Mouse (Mus musculus): ENCODE data around the gene Usp28. TPM values are rescaled to one million over a fixed set of nuclear protein-coding genes. Genes with fewer than 3 reads are reported as not detected.

Gene Usp28
- total and polyA plus RNA-seq, 2 experiments: 6.1 to 8.2 TPM

- Histone ChIP-seq H3K4me3 (ENCODE audit: insufficient read depth, low read depth, low read length) (peak overlapping the region; percentile 64), H3K4me1 (ENCODE audit: control insufficient read depth, insufficient read depth, low read length) (no peaks in the 10 kb centered on the region), H3K27me3 (ENCODE audit: control insufficient read depth, insufficient read depth, low read length) (no peaks in the 10 kb centered on the region), H3K79me2 (ENCODE audit: control insufficient read depth, insufficient read depth, low read length) (peaks cover 11% of the 10 kb centered on the region; the same call in 1 of the 2 replicates), H3K27ac (replicated peaks; ENCODE audit: insufficient read depth, low read depth, low read length) (peak overlapping the region; percentile 80), H3K9ac (ENCODE audit: low read depth, low read length) (peak overlapping the region; percentile 67), H3K36me3 (ENCODE audit: control insufficient read depth, insufficient read depth, low read length) (no peaks in the 10 kb centered on the region)
- 6% methylated on average over 8 of the region's 8 CpGs for WGBS
- TF ChIP-seq CTCF (IDR thresholded peaks at IDR 0.05; ENCODE audit: low read depth, low read length) (no peak), POLR2A (IDR thresholded peaks at IDR 0.05; ENCODE audit: extremely low read depth, insufficient read depth, low read length) (no peak)
- DNase-seq (ENCODE audit: extremely low read depth, low read depth, low spot score): peak; percentile 54
Measured at GRCm38 (mm10) chr9:48984320-48984844, 793 bp upstream of the Usp28 start.

GRCm38 (mm10) chr9:48985708-48986088 lies 523 bp downstream of the Usp28 start:
- H3K4me3 ChIP-seq (ENCODE audit: insufficient read depth, low read depth, low read length): peak overlapping the region; percentile 97

GRCm38 (mm10) chr9:48986616-48987141 lies 1.5 kb downstream of the Usp28 start:
- Histone ChIP-seq H3K9ac (ENCODE audit: low read depth, low read length) (no peak overlapping the region), H3K79me2 (ENCODE audit: control insufficient read depth, insufficient read depth, low read length) (peaks cover 15% of the 10 kb centered on the region), H3K4me3 (ENCODE audit: insufficient read depth, low read depth, low read length) (no peak overlapping the region), H3K36me3 (ENCODE audit: control insufficient read depth, insufficient read depth, low read length) (no peaks in the 10 kb centered on the region), H3K27me3 (ENCODE audit: control insufficient read depth, insufficient read depth, low read length) (no peaks in the 10 kb centered on the region), H3K4me1 (ENCODE audit: control insufficient read depth, insufficient read depth, low read length) (no peaks in the 10 kb centered on the region), H3K27ac (replicated peaks; ENCODE audit: insufficient read depth, low read depth, low read length) (no peak overlapping the region)
- DNase-seq (ENCODE audit: extremely low read depth, low read depth, low spot score): peak; percentile 28
- TF ChIP-seq CTCF (IDR thresholded peaks at IDR 0.05; ENCODE audit: low read depth, low read length): no peak
- no peak for TF ChIP-seq POLR2A (IDR thresholded peaks at IDR 0.05; ENCODE audit: extremely low read depth, insufficient read depth, low read length)
- 46% methylated on average over 7 of the region's 7 CpGs for whole genome bisulfite sequencing

More at GRCm38 (mm10) chr9:48985708-48986088, 523 bp downstream of the Usp28 start:
- Histone ChIP-seq H3K79me2 (ENCODE audit: control insufficient read depth, insufficient read depth, low read length) (peaks cover 15% of the 10 kb centered on the region), H3K27ac (replicated peaks; ENCODE audit: insufficient read depth, low read depth, low read length) (peak overlapping the region; percentile 37; the same call in 1 of the 2 replicates), H3K4me1 (ENCODE audit: control insufficient read depth, insufficient read depth, low read length) (no peaks in the 10 kb centered on the region), H3K36me3 (ENCODE audit: control insufficient read depth, insufficient read depth, low read length) (no peaks in the 10 kb centered on the region), H3K27me3 (ENCODE audit: control insufficient read depth, insufficient read depth, low read length) (no peaks in the 10 kb centered on the region), H3K9ac (ENCODE audit: low read depth, low read length) (peak overlapping the region; percentile 98)
- peak; percentile 21 for DNase-seq (ENCODE audit: extremely low read depth, low read depth, low spot score)
- WGBS: under 1% methylated on average over 20 of the region's 20 CpGs
- no peak for TF ChIP-seq POLR2A (IDR thresholded peaks at IDR 0.05; ENCODE audit: extremely low read depth, insufficient read depth, low read length)
- no peak for TF ChIP-seq CTCF (IDR thresholded peaks at IDR 0.05; ENCODE audit: low read depth, low read length)

GRCm38 (mm10) chr9:48987201-48988101 lies 2.3 kb downstream of the Usp28 start:
- Histone ChIP-seq H3K27me3 (ENCODE audit: control insufficient read depth, insufficient read depth, low read length) (no peaks in the 10 kb centered on the region), H3K4me1 (ENCODE audit: control insufficient read depth, insufficient read depth, low read length) (no peaks in the 10 kb centered on the region), H3K79me2 (ENCODE audit: control insufficient read depth, insufficient read depth, low read length) (peaks cover 15% of the 10 kb centered on the region), H3K27ac (replicated peaks; ENCODE audit: insufficient read depth, low read depth, low read length) (no peak overlapping the region), H3K9ac (ENCODE audit: low read depth, low read length) (no peak overlapping the region), H3K36me3 (ENCODE audit: control insufficient read depth, insufficient read depth, low read length) (no peaks in the 10 kb centered on the region), H3K4me3 (ENCODE audit: insufficient read depth, low read depth, low read length) (no peak overlapping the region)
- TF ChIP-seq CTCF (IDR thresholded peaks at IDR 0.05; ENCODE audit: low read depth, low read length) (no peak), POLR2A (IDR thresholded peaks at IDR 0.05; ENCODE audit: extremely low read depth, insufficient read depth, low read length) (no peak)
- 48% methylated on average over 12 of the region's 12 CpGs for WGBS
- DNase-seq (ENCODE audit: extremely low read depth, low read depth, low spot score): no peak

- WGBS: 91% methylated on average over 5 of the region's 5 CpGs
- H3K27ac ChIP-seq (replicated peaks; ENCODE audit: insufficient read depth, low read depth, low read length): no peak overlapping the region
- H3K36me3 ChIP-seq (ENCODE audit: control insufficient read depth, insufficient read depth, low read length): no peaks in the 10 kb centered on the region
- H3K4me1 ChIP-seq (ENCODE audit: control insufficient read depth, insufficient read depth, low read length): no peaks in the 10 kb centered on the region
- no peak overlapping the region for H3K9ac ChIP-seq (ENCODE audit: low read depth, low read length)
- TF ChIP-seq POLR2A (IDR thresholded peaks at IDR 0.05; ENCODE audit: extremely low read depth, insufficient read depth, low read length) (no peak), CTCF (IDR thresholded peaks at IDR 0.05; ENCODE audit: low read depth, low read length) (no peak)
- peaks cover 18% of the 10 kb centered on the region for H3K79me2 ChIP-seq (ENCODE audit: control insufficient read depth, insufficient read depth, low read length)
- H3K4me3 ChIP-seq (ENCODE audit: insufficient read depth, low read depth, low read length): no peak overlapping the region
- no peaks in the 10 kb centered on the region for H3K27me3 ChIP-seq (ENCODE audit: control insufficient read depth, insufficient read depth, low read length)
- no peak for DNase-seq (ENCODE audit: extremely low read depth, low read depth, low spot score)
Measured at GRCm38 (mm10) chr9:48991671-48992070, 6.5 kb downstream of the Usp28 start.
